Mouse (Mus musculus) megakaryocyte, embryonic 14.5 days (primary cell): ENCODE measurements around the gene Bcl2l13.

Source experiments
- FLI1 ChIP-seq: IDR thresholded peaks from 2 replicates; pipeline ENCODE4 v1.6.1; 2012; ENCODE audit warnings: low read length, inconsistent platforms, mixed read lengths
- GATA1 ChIP-seq: IDR thresholded peaks from 3 replicates; pipeline ENCODE4 v1.6.1; 2012; ENCODE audit warnings: mixed read lengths, low read length, inconsistent platforms, borderline replicate concordance

- TF ChIP-seq GATA1 = no peak
- no peak for TF ChIP-seq FLI1
Measured at GRCm38 (mm10) chr6:120886696-120887095, 50.7 kb downstream of the Bcl2l13 start.
